Mouse (Mus musculus) midbrain, embryonic 14.5 days (tissue): Measurements from ENCODE around the gene Hydin. TPM values are rescaled to one million over a fixed set of nuclear protein-coding genes. Genes with fewer than 3 reads are reported as not detected.

Experiments
- ATAC-seq: fragments of 200-750 bp; cut with Nextera tagmentation; 2 replicates; pipeline ENCODE4 v1.8.0; 2017; ENCODE audit warnings: moderate number of reproducible peaks, moderate library complexity; ENCODE audit not compliant: low FRiP score, low TSS enrichment
- DNase-seq: peaks from one replicate; pipeline ENCODE4 v3.0.0-alpha.2; 2015
- H3K27ac ChIP-seq: fragments of 300-500 bp; sonication (generic); replicated peaks from 2 replicates; pipeline ENCODE4 v1.5.1; 2014; ENCODE audit warnings: mild to moderate bottlenecking, low read depth, low read length, moderate library complexity
- H3K27me3 ChIP-seq: fragments of 300-500 bp; sonication (generic); 2 replicates; pipeline ENCODE4 v1.6.1; 2014; ENCODE audit warnings: low read length, control low read depth, mixed read lengths; ENCODE audit not compliant: control insufficient read depth, insufficient read depth
- H3K36me3 ChIP-seq: fragments of 300-500 bp; sonication (generic); 2 replicates; pipeline ENCODE4 v1.6.1; 2014; ENCODE audit warnings: low read length, control low read depth; ENCODE audit not compliant: control insufficient read depth, insufficient read depth
- H3K4me1 ChIP-seq: fragments of 300-500 bp; sonication (generic); 2 replicates; pipeline ENCODE4 v1.6.1; 2014; ENCODE audit warnings: mild to moderate bottlenecking, antibody characterized with exemption, low read length, control low read depth; ENCODE audit not compliant: control insufficient read depth, insufficient read depth
- H3K4me2 ChIP-seq: fragments of 300-500 bp; sonication (generic); 2 replicates; pipeline ENCODE4 v1.6.1; 2014; ENCODE audit warnings: mild to moderate bottlenecking, low read length, moderate library complexity
- H3K4me3 ChIP-seq: fragments of 300-500 bp; sonication (generic); replicated peaks from 2 replicates; pipeline ENCODE4 v1.5.1; 2014; ENCODE audit warnings: low read depth, low read length
- H3K9ac ChIP-seq: fragments of 300-500 bp; sonication (generic); replicated peaks from 2 replicates; pipeline ENCODE4 v1.6.1; 2014; ENCODE audit warnings: mild to moderate bottlenecking, low read length, moderate library complexity
- H3K9me3 ChIP-seq: fragments of 300-500 bp; sonication (generic); 2 replicates; pipeline ENCODE4 v1.6.1; 2016; ENCODE audit warnings: low read length, control low read depth, mixed read lengths; ENCODE audit not compliant: control insufficient read depth
- WGBS: fragments of 180-500 bp; shearing (Covaris S2); extraction: QIAGEN DNeasy Blood & Tissue Kit; methylation state at CpG from one replicate; pipeline ENCODE4 v1.1.7; 2014; 5-methylcytosine and 5-hydroxymethylcytosine counted together
- polyA plus RNA-seq: library from polyadenylated mRNA; unstranded; fragments of >200 nt; fragmentation: Nextera tagmentation; extraction: Ambion mirVana; gene quantifications from 2 replicates; pipeline ENCODE4 v1.2.1, GENCODE M21; 2014

Hydin gene
- polyA plus RNA-seq, 1 experiment from 2014 or later: 0.14 TPM

GRCm38 (mm10) chr8:110465606-110466005 lies 198.8 kb downstream of the Hydin start:
- H3K9ac ChIP-seq: no peak overlapping the region
- no peaks in the 10 kb centered on the region for H3K27me3 ChIP-seq
- no peaks in the 10 kb centered on the region for H3K9me3 ChIP-seq
- ATAC-seq (no peak), DNase-seq (peak; percentile 86)
- H3K36me3 ChIP-seq: no peaks in the 10 kb centered on the region
- WGBS: 27% methylated on average over 9 of the region's 9 CpGs
- H3K4me3 ChIP-seq: no peak overlapping the region
- H3K4me2 ChIP-seq: no peak overlapping the region
- peaks cover 15% of the 10 kb centered on the region for H3K4me1 ChIP-seq
- peak overlapping the region; percentile 65 for H3K27ac ChIP-seq

DNA sequence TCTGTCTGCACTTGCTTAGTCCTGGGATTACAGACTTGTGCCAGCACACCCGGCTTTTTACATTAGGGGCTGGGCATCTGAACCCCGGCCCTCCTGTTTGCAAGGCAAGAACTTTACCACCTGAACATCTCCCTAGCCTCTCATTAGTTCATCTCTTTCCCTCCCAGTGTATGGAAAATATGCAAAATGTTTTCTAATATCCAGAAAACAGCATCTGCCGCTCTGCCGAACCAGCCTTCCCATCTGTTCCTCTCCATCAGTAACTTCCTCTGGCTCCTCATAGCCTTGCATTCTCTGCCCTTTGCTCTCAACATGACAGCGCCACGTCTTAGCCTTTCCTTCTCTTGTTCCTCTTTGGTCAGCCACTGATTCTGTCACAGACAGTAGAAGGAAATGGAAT lies 210.5 kb downstream of the Hydin start:
- H3K36me3 ChIP-seq: no peaks in the 10 kb centered on the region
- 78% methylated on average over 6 of the region's 6 CpGs for WGBS
- peaks cover 7% of the 10 kb centered on the region for H3K4me1 ChIP-seq
- ATAC-seq: no peak
- no peaks in the 10 kb centered on the region for H3K9me3 ChIP-seq
- DNase-seq: no peak
- H3K27me3 ChIP-seq: no peaks in the 10 kb centered on the region
- H3K9ac ChIP-seq: no peak overlapping the region
- no peak overlapping the region for H3K4me2 ChIP-seq
- no peak overlapping the region for H3K27ac ChIP-seq
- H3K4me3 ChIP-seq: no peak overlapping the region

DNA sequence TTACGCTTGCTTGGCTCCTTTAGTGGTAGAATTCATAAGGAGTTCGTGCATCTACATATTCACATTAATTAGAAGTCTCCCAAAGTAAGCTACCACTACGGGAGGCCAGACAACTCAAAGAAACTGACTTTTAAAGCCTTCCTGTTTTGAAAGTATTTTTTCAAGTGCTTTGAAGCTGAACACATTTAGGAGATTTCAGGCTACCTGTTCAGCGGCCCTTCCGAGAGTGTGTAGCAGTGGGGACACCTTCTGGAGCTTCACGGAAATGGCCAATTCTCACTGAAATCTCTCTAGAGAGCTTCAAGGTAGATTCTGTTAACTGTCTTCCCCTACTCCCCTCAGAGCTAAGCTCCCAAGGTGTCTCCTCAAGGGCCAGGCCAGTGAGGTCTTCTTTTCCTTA lies 211.8 kb downstream of the Hydin start:
- Histone ChIP-seq H3K36me3 (no peaks in the 10 kb centered on the region), H3K9ac (no peak overlapping the region), H3K9me3 (no peaks in the 10 kb centered on the region), H3K27me3 (no peaks in the 10 kb centered on the region), H3K4me2 (peak overlapping the region; percentile 28), H3K4me1 (peaks cover 11% of the 10 kb centered on the region), H3K4me3 (no peak overlapping the region), H3K27ac (no peak overlapping the region)
- DNase-seq (peak; percentile 87), ATAC-seq (no peak)
- WGBS: 12% methylated on average over 6 of the region's 6 CpGs

DNA sequence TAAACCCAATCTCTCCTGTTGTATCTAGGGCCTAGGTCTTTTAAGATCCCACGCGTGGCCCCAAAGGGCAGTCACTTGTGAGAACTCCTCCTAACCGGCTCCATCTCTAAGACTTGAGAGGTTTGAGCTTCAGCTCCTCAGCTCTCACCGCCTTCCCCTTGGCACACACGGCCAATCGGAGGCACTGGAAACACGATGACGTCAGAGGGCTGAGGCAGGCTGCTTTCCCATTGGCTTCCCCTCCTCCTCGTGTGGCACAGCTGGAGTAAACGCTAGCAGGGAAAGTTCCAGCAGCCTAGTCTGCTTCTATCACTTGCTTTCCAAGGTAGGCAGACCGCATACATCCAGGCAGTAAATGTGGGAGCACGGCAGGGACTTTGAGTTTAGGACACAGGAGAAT lies 212.6 kb downstream of the Hydin start:
- H3K36me3 ChIP-seq: no peaks in the 10 kb centered on the region
- ATAC-seq (no peak), DNase-seq (peak; percentile 39)
- H3K27ac ChIP-seq: no peak overlapping the region
- H3K4me1 ChIP-seq: peaks cover 11% of the 10 kb centered on the region
- 81% methylated on average over 12 of the region's 12 CpGs for WGBS
- no peak overlapping the region for H3K4me3 ChIP-seq
- H3K4me2 ChIP-seq: no peak overlapping the region
- no peaks in the 10 kb centered on the region for H3K9me3 ChIP-seq
- H3K27me3 ChIP-seq: no peaks in the 10 kb centered on the region
- H3K9ac ChIP-seq: no peak overlapping the region

GRCm38 (mm10) chr8:110482275-110482674 lies 215.5 kb downstream of the Hydin start:
- DNase-seq (peak; percentile 35), ATAC-seq (no peak)
- H3K36me3 ChIP-seq: no peaks in the 10 kb centered on the region
- H3K27me3 ChIP-seq: no peaks in the 10 kb centered on the region
- H3K4me1 ChIP-seq: peaks cover 11% of the 10 kb centered on the region
- no peak overlapping the region for H3K9ac ChIP-seq
- H3K9me3 ChIP-seq: no peaks in the 10 kb centered on the region
- H3K4me3 ChIP-seq: no peak overlapping the region
- H3K27ac ChIP-seq: no peak overlapping the region
- 13% methylated on average over 3 of the region's 3 CpGs for WGBS
- H3K4me2 ChIP-seq: no peak overlapping the region

DNA sequence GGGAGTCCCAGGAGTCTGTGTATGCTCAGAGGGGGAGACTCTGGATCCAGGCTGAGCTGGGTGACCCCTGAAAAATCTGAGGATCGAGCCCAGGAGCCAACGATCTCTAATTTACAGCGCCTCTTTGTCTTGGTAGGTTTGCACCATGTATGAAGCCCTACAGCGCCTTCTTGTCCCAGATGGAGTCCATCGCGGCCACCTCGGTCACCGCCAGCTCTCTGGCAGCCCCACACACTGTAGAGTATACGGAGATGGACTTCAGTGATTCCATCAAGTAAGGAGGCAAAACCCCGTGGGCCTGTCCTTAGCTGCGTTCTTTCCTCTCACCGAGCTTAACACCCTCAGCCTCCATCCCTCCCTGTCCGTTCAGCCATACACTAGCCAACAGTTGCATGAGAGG lies 218.5 kb downstream of the Hydin start:
- ATAC-seq (no peak), DNase-seq (no peak)
- no peak overlapping the region for H3K4me2 ChIP-seq
- H3K9ac ChIP-seq: no peak overlapping the region
- no peak overlapping the region for H3K27ac ChIP-seq
- no peaks in the 10 kb centered on the region for H3K36me3 ChIP-seq
- H3K27me3 ChIP-seq: no peaks in the 10 kb centered on the region
- H3K9me3 ChIP-seq: no peaks in the 10 kb centered on the region
- H3K4me1 ChIP-seq: peaks cover 7% of the 10 kb centered on the region
- WGBS: 94% methylated on average over 13 of the region's 13 CpGs
- H3K4me3 ChIP-seq: no peak overlapping the region

GRCm38 (mm10) chr8:110486020-110486419 lies 219.2 kb downstream of the Hydin start:
- no peaks in the 10 kb centered on the region for H3K36me3 ChIP-seq
- ATAC-seq: no peak

DNA sequence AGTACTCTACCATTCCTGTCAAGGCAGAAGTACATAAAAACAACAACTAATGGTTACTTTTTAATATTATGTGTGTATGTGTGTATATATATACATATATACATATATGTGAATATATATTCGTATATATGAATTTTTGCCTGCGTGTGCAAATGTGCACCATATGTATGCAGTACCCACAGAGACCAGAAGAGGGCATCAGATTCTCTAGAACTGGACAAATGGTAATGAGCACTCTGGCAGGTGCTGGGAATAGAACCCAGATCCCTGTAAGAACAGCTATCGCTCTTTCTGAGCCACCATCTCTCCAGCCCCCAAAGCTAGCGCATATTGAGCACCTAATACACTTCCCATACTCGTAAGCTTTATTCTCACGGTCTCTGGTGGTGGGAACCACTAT lies 220.9 kb downstream of the Hydin start:
- DNase-seq (no peak), ATAC-seq (no peak)
- no peaks in the 10 kb centered on the region for H3K4me1 ChIP-seq
- no peaks in the 10 kb centered on the region for H3K36me3 ChIP-seq
- H3K4me3 ChIP-seq: no peak overlapping the region
- H3K27ac ChIP-seq: no peak overlapping the region
- 97% methylated on average over 6 of the region's 6 CpGs for WGBS
- H3K4me2 ChIP-seq: no peak overlapping the region
- no peaks in the 10 kb centered on the region for H3K27me3 ChIP-seq
- H3K9me3 ChIP-seq: no peaks in the 10 kb centered on the region
- H3K9ac ChIP-seq: no peak overlapping the region

More at GRCm38 (mm10) chr8:110486020-110486419, 219.2 kb downstream of the Hydin start:
- DNase-seq: no peak
- WGBS: 87% methylated on average over 13 of the region's 13 CpGs
- H3K9ac ChIP-seq: no peak overlapping the region
- H3K4me3 ChIP-seq: no peak overlapping the region
- H3K27ac ChIP-seq: no peak overlapping the region
- peaks cover 7% of the 10 kb centered on the region for H3K4me1 ChIP-seq
- H3K27me3 ChIP-seq: no peaks in the 10 kb centered on the region
- H3K4me2 ChIP-seq: no peak overlapping the region
- no peaks in the 10 kb centered on the region for H3K9me3 ChIP-seq

- ATAC-seq (no peak), DNase-seq (no peak)
- H3K4me2 ChIP-seq: no peak overlapping the region
- no peaks in the 10 kb centered on the region for H3K36me3 ChIP-seq
- H3K9ac ChIP-seq: no peak overlapping the region
- WGBS: 74% methylated on average over 4 of the region's 4 CpGs
- no peaks in the 10 kb centered on the region for H3K27me3 ChIP-seq
- no peak overlapping the region for H3K4me3 ChIP-seq
- no peaks in the 10 kb centered on the region for H3K4me1 ChIP-seq
- no peaks in the 10 kb centered on the region for H3K9me3 ChIP-seq
- no peak overlapping the region for H3K27ac ChIP-seq
Observed at GRCm38 (mm10) chr8:110489344-110489743, 222.6 kb downstream of the Hydin start.
